Mouse (Mus musculus): ENCODE data around the gene Cop1. TPM values are rescaled to one million over a fixed set of nuclear protein-coding genes. Genes with fewer than 3 reads are reported as not detected.
A peak's percentile ranks its signal among the peaks of the same experiment; 100 is the strongest.

Gene Cop1
- polyA plus RNA-seq, 1 experiment from 2014 or later, result 38.9 TPM

DNA sequence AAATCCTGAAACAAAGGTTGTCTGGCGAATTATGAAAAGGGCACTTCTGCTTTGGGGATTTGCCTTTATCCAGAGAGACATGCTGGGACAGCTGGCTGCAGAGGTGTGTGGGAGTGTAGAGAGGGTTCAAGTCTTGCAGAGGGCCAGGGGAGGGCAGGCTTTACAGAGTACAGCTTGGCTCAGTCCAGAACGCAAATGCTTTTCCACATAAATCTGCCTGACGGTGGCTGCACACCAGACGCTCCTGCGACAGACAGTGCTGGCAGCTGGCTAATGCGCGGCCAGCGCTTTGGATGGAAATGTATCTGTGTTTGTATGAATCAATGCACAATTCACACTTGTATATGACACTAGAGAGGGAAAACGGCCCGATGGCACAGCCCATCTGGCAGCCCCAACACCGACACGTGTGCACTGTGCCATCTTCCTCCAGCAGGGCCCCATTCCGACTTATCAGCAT is 156.5 kb downstream of the Cop1 start:
- Histone ChIP-seq H3K27ac (ENCODE audit: low read depth, low read length) (no peak overlapping the region), H3K4me2 (ENCODE audit: low read depth, low read length) (no peak overlapping the region), H3K9me3 (ENCODE audit: control insufficient read depth, low read length) (no peaks in the 10 kb centered on the region), H3K36me3 (ENCODE audit: control insufficient read depth, insufficient read depth, low read length) (no peaks in the 10 kb centered on the region), H3K9ac (replicated peaks; ENCODE audit: low read depth, low read length) (no peak overlapping the region), H3K27me3 (ENCODE audit: control insufficient read depth, insufficient read depth, low read length) (no peaks in the 10 kb centered on the region), H3K4me1 (ENCODE audit: control insufficient read depth, insufficient read depth, low read length) (peaks cover 10% of the 10 kb centered on the region), H3K4me3 (ENCODE audit: low read depth, low read length) (no peak overlapping the region)
- peak; percentile 80 for ATAC-seq (ENCODE audit: low read depth)
- WGBS, result 42% methylated on average over 13 of the region's 13 CpGs

DNA sequence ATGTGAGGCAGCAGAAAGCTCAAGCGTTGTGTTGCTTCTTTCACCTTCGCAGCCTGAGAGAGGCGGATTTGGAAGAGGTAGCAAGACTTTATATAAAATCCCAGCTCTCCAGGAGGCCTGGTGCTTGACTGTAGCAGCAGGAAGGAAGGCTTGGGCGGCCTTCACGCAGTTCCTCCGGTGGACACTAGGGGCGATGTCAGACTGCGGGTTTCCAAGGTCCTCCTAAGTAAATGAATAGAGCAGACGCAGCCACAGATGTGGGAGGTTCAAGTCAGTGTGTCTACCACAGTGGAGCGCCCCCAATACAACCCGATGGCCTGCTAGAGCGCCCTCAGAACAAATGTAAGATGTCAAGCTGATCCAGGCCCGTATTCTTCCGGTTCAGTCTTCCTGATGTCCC is 157.9 kb downstream of the Cop1 start:
- H3K9ac ChIP-seq (replicated peaks; ENCODE audit: low read depth, low read length), result no peak overlapping the region
- H3K36me3 ChIP-seq (ENCODE audit: control insufficient read depth, insufficient read depth, low read length), result no peaks in the 10 kb centered on the region
- no peak for ATAC-seq (ENCODE audit: low read depth)
- no peak overlapping the region for H3K27ac ChIP-seq (ENCODE audit: low read depth, low read length)
- no peak overlapping the region for H3K4me3 ChIP-seq (ENCODE audit: low read depth, low read length)
- 24% methylated on average over 14 of the region's 14 CpGs for WGBS
- H3K4me2 ChIP-seq (ENCODE audit: low read depth, low read length), result no peak overlapping the region
- H3K9me3 ChIP-seq (ENCODE audit: control insufficient read depth, low read length), result no peaks in the 10 kb centered on the region
- peaks cover 10% of the 10 kb centered on the region for H3K4me1 ChIP-seq (ENCODE audit: control insufficient read depth, insufficient read depth, low read length)
- no peaks in the 10 kb centered on the region for H3K27me3 ChIP-seq (ENCODE audit: control insufficient read depth, insufficient read depth, low read length)

DNA sequence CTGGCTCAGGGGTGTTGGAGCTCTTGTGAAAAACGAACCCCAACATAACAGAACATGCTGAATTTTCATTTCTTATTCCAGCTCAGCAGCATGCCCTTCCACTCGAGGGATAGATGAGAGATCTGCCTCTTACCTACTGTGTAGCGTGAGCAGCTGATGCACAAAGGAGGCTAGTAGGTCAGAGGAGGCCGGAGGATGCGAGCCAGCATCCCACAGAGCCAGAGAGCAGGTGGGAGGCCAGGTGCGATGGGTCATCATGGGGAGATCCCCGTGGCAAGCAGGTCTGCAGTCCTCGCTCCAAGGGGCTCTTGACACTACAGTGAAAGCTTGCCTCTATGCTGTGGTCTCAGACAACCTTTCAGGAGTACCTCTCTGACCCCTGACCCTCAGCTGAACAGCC is 160.5 kb downstream of the Cop1 start:
- no peaks in the 10 kb centered on the region for H3K9me3 ChIP-seq (ENCODE audit: control insufficient read depth, low read length)
- H3K4me3 ChIP-seq (ENCODE audit: low read depth, low read length), result no peak overlapping the region
- H3K27ac ChIP-seq (ENCODE audit: low read depth, low read length), result no peak overlapping the region
- no peak overlapping the region for H3K4me2 ChIP-seq (ENCODE audit: low read depth, low read length)
- WGBS, result 57% methylated on average over 8 of the region's 8 CpGs
- no peak for ATAC-seq (ENCODE audit: low read depth)
- peaks cover 10% of the 10 kb centered on the region for H3K4me1 ChIP-seq (ENCODE audit: control insufficient read depth, insufficient read depth, low read length)
- H3K36me3 ChIP-seq (ENCODE audit: control insufficient read depth, insufficient read depth, low read length), result no peaks in the 10 kb centered on the region
- no peak overlapping the region for H3K9ac ChIP-seq (replicated peaks; ENCODE audit: low read depth, low read length)
- no peaks in the 10 kb centered on the region for H3K27me3 ChIP-seq (ENCODE audit: control insufficient read depth, insufficient read depth, low read length)

DNA sequence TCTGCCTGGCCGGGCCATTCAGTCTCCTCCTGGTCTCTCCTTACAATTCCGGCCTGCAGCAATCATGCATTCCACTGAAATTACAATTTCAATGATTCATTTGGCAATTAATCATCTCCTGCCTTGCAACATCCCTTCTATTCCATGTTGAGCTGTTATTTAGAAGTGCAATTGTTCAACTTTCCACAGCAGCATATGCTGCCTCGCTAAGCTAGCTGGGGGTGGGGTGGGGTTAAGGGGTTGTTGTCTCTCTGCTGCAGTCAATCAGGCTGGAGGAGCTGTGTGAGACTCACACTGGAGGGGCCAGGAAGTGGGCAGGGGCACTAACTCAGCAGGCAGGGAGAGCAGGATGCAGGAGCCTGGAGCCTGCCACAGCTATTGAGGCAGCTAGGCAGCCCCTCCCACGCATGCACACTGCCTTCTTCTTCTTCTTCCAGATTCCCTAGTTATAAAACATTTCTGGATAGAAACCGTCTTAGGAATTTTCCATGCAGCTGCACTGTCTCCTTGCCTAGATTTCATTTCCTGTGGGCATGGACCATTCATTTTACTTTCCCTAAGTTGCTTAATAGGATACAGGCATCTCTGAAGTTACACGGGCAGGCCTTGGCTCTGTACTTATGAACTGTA is 161.1 kb downstream of the Cop1 start:
- WGBS, result 20% methylated on average over 6 of the region's 6 CpGs
- H3K36me3 ChIP-seq (ENCODE audit: control insufficient read depth, insufficient read depth, low read length), result no peaks in the 10 kb centered on the region
- H3K9ac ChIP-seq (replicated peaks; ENCODE audit: low read depth, low read length), result no peak overlapping the region
- no peaks in the 10 kb centered on the region for H3K27me3 ChIP-seq (ENCODE audit: control insufficient read depth, insufficient read depth, low read length)
- H3K4me3 ChIP-seq (ENCODE audit: low read depth, low read length), result no peak overlapping the region
- H3K9me3 ChIP-seq (ENCODE audit: control insufficient read depth, low read length), result no peaks in the 10 kb centered on the region
- no peak overlapping the region for H3K27ac ChIP-seq (ENCODE audit: low read depth, low read length)
- ATAC-seq (ENCODE audit: low read depth), result no peak
- H3K4me2 ChIP-seq (ENCODE audit: low read depth, low read length), result no peak overlapping the region
- peaks cover 10% of the 10 kb centered on the region for H3K4me1 ChIP-seq (ENCODE audit: control insufficient read depth, insufficient read depth, low read length)

DNA sequence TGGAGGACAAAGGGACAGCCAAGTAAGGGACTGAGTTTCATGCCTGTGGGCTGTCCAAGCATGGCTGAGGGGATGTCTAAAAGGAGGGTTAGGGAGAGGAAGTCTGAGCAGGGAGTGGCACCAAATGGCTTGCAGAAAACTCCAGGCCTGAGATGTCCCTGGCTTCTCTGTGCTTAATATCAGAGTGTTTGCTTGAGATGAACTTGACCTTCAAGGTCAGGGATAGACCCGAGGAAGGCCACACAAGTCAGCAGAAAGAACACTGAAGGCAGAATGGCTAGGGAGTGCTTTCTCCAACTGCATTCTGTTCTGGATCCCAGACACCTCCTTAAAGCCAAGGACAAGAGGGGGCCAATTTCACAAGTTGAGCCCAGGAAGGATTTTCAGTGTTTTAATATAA is 161.8 kb downstream of the Cop1 start:
- WGBS, result 58% methylated on average over 1 of the region's 1 CpGs
- H3K27me3 ChIP-seq (ENCODE audit: control insufficient read depth, insufficient read depth, low read length), result no peaks in the 10 kb centered on the region
- peaks cover 8% of the 10 kb centered on the region for H3K4me1 ChIP-seq (ENCODE audit: control insufficient read depth, insufficient read depth, low read length)
- no peak overlapping the region for H3K9ac ChIP-seq (replicated peaks; ENCODE audit: low read depth, low read length)
- no peak for ATAC-seq (ENCODE audit: low read depth)
- no peaks in the 10 kb centered on the region for H3K36me3 ChIP-seq (ENCODE audit: control insufficient read depth, insufficient read depth, low read length)
- H3K9me3 ChIP-seq (ENCODE audit: control insufficient read depth, low read length), result no peaks in the 10 kb centered on the region
- H3K4me3 ChIP-seq (ENCODE audit: low read depth, low read length), result no peak overlapping the region
- no peak overlapping the region for H3K4me2 ChIP-seq (ENCODE audit: low read depth, low read length)
- H3K27ac ChIP-seq (ENCODE audit: low read depth, low read length), result no peak overlapping the region

DNA sequence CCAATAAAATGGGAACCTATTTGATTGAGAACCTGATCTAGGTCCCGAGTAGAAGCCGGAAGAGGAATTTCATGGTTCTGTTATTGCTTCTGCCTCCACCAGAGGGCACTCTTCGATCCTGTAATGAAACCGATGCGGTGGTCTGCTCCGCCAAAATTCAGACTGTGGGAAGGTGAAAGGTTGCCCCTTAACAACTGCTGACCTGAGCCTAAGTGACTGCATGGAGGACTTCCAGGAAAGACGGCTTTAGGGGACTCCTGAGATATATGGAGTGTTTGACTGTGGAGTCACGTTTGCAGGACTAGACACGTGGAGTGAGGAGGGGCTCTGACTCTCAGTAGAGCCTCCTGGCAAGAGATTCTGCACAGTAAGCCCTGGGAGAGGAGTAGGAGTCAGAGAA is 164.4 kb downstream of the Cop1 start:
- Histone ChIP-seq H3K4me1 (ENCODE audit: control insufficient read depth, insufficient read depth, low read length) (peaks cover 8% of the 10 kb centered on the region), H3K36me3 (ENCODE audit: control insufficient read depth, insufficient read depth, low read length) (no peaks in the 10 kb centered on the region), H3K27me3 (ENCODE audit: control insufficient read depth, insufficient read depth, low read length) (no peaks in the 10 kb centered on the region), H3K9ac (replicated peaks; ENCODE audit: low read depth, low read length) (no peak overlapping the region), H3K4me3 (ENCODE audit: low read depth, low read length) (no peak overlapping the region), H3K27ac (ENCODE audit: low read depth, low read length) (no peak overlapping the region), H3K4me2 (ENCODE audit: low read depth, low read length) (peak overlapping the region; percentile 9; the same call in 1 of the 2 replicates), H3K9me3 (ENCODE audit: control insufficient read depth, low read length) (no peaks in the 10 kb centered on the region)
- WGBS, result 7% methylated on average over 9 of the region's 9 CpGs
- ATAC-seq (ENCODE audit: low read depth), result peak; percentile 60; the same call in 1 of the 2 replicates

Small RNA genes within 50 kb of the gene (microRNA-seq; reads per million reads assigned to microRNA genes)
- 38.4 reads per million, percentile 31 among the genes with 10 or more reads in this experiment for gene Mir1843b
